9 mouse cellular contexts compared by ENCODE assay signal in genomic region chr19:10333545-10334252, GRCm38 (mm10). TPM values are rescaled to one million over a fixed set of nuclear protein-coding genes. Genes with fewer than 3 reads are reported as not detected.
DNase-seq lines count a peak whose midpoint lies in the region; ATAC-seq and TF ChIP-seq lines count a peak whose summit lies in the region.
"Had no signal": no experiment of that assay in that cellular context is flagged by ENCODE, and none has a peak within 500 bp of the region (broad histone marks: within the 10 kb centered on the region; RNA-seq: fewer than 3 reads in every experiment).

No protein-coding gene starts in this region.

- H3K36me3 ChIP-seq in thymus, adult 2 months (ENCODE audit: control insufficient read depth, insufficient read depth, low read length) = no peaks in the 10 kb centered on the region
- H3K36me3 ChIP-seq in intestine, postnatal 0 days (ENCODE audit: control insufficient read depth, insufficient read depth) = no peaks in the 10 kb centered on the region
- H3K36me3 ChIP-seq in midbrain, embryonic 15.5 days (replicated peaks) = no peaks in the 10 kb centered on the region
- no peaks in the 10 kb centered on the region for H3K36me3 ChIP-seq in splenic B cell, adult 2 months (ENCODE audit: control insufficient read depth, insufficient read depth, low read length, poor library complexity, severe bottlenecking)
- H3K36me3 ChIP-seq: embryonic facial prominence, embryonic 13.5 days had no signal

- ATAC-seq in intestine, postnatal 0 days = no peak; the same call in 1 of the 2 replicates
- peak; percentile 82 for ATAC-seq in midbrain, embryonic 15.5 days (replicated peaks)

- intact Hi-C loops in left cerebral cortex, postnatal 25 days (cut with DNase I) = loop anchor here (1.0 to 2.0 kb wide), 2 partner anchors 103 to 153 kb away; no protein-coding TSS in a partner anchor

- no peak overlapping the region for H3K4me2 ChIP-seq in intestine, postnatal 0 days (replicated peaks; ENCODE audit: low read depth)
- no peak overlapping the region for H3K4me2 ChIP-seq in midbrain, embryonic 15.5 days
- H3K4me2 ChIP-seq: embryonic facial prominence, embryonic 13.5 days had no signal

- no peak overlapping the region for H3K4me3 ChIP-seq in thymus, adult 2 months (ENCODE audit: control insufficient read depth, insufficient read depth, low read length)
- H3K4me3 ChIP-seq in intestine, postnatal 0 days (ENCODE audit: low read depth, low read length) = no peak overlapping the region
- H3K4me3 ChIP-seq in midbrain, embryonic 15.5 days = no peak overlapping the region
- H3K4me3 ChIP-seq: embryonic facial prominence, embryonic 13.5 days had no signal

- no peaks in the 10 kb centered on the region for H3K4me1 ChIP-seq in thymus, adult 2 months (replicated peaks; ENCODE audit: control insufficient read depth, insufficient read depth, low read length)
- H3K4me1 ChIP-seq in intestine, postnatal 0 days (replicated peaks; ENCODE audit: control insufficient read depth, insufficient read depth, low read length) = no peaks in the 10 kb centered on the region
- peaks cover under 1% of the 10 kb centered on the region; the same call in 1 of the 2 replicates for H3K4me1 ChIP-seq in midbrain, embryonic 15.5 days
- H3K4me1 ChIP-seq: embryonic facial prominence, embryonic 13.5 days had no signal

- peak; percentile 57; the same call in 1 of the 2 replicates for TF ChIP-seq CTCF in thymus, adult 2 months (IDR thresholded peaks at IDR 0.05; ENCODE audit: borderline replicate concordance, control insufficient read depth, extremely low read depth, insufficient read depth, low read length, poor library complexity)
- TF ChIP-seq CTCF in intestine, postnatal 0 days (IDR thresholded peaks at IDR 0.05; ENCODE audit: low read depth) = peak; percentile 95

- no peak for TF ChIP-seq POLR2A in thymus, adult 2 months (IDR thresholded peaks at IDR 0.05; ENCODE audit: control insufficient read depth, extremely low read depth, insufficient read depth, low read length, poor library complexity)

- H3K27me3 ChIP-seq in thymus, adult 2 months (ENCODE audit: control insufficient read depth, insufficient read depth, low read length) = no peaks in the 10 kb centered on the region
- H3K27me3 ChIP-seq in intestine, postnatal 0 days (replicated peaks; ENCODE audit: control insufficient read depth, insufficient read depth, low read length) = no peaks in the 10 kb centered on the region
- peaks cover 9% of the 10 kb centered on the region; the same call in 1 of the 2 replicates for H3K27me3 ChIP-seq in midbrain, embryonic 15.5 days (replicated peaks)
- no peaks in the 10 kb centered on the region for H3K27me3 ChIP-seq in splenic B cell, adult 2 months (ENCODE audit: control insufficient read depth, insufficient read depth, low read length, poor library complexity, severe bottlenecking)

- 43% methylated on average over 9 of the region's 9 CpGs for WGBS in thymus, adult 2 months
- 40% methylated on average over 9 of the region's 9 CpGs for WGBS in intestine, postnatal 0 days
- 36% methylated on average over 9 of the region's 9 CpGs for WGBS in midbrain, embryonic 15.5 days

- no peak overlapping the region for H3K9ac ChIP-seq in intestine, postnatal 0 days (ENCODE audit: low read depth, low read length)
- no peak overlapping the region for H3K9ac ChIP-seq in midbrain, embryonic 15.5 days
- H3K9ac ChIP-seq: embryonic facial prominence, embryonic 13.5 days had no signal

- no peaks in the 10 kb centered on the region for H3K9me3 ChIP-seq in intestine, postnatal 0 days (ENCODE audit: control insufficient read depth)
- H3K9me3 ChIP-seq in midbrain, embryonic 15.5 days = no peaks in the 10 kb centered on the region
- H3K9me3 ChIP-seq: embryonic facial prominence, embryonic 13.5 days had no signal

- peak; percentile 42 for DNase-seq in thymus, adult 2 months
- DNase-seq in thymus, adult 18-20 months = no peak
- DNase-seq in cerebellum, postnatal 14 days = peak; percentile 82 to 88
- DNase-seq in frontal cortex, postnatal 14 days (ENCODE audit: low spot score in 2 of 2) = peak; percentile 39 to 70
- peak; percentile 78 for DNase-seq in left cerebral cortex, postnatal 25 days (ENCODE audit: low spot score in 2 of 2)
- peak; percentile 51 for DNase-seq in splenic B cell, adult 2 months (ENCODE audit: low read depth, low spot score)

- H3K27ac ChIP-seq in thymus, adult 2 months (ENCODE audit: control insufficient read depth, insufficient read depth, low read length) = no peak overlapping the region
- no peak overlapping the region for H3K27ac ChIP-seq in intestine, postnatal 0 days (ENCODE audit: low read depth, low read length)
- H3K27ac ChIP-seq in midbrain, embryonic 15.5 days = no peak overlapping the region
- H3K27ac ChIP-seq: embryonic facial prominence, embryonic 13.5 days had no signal

RNA-seq across cellular contexts. Expression of gene Dagla, which starts 29.0 kb away (rescaled TPM):
- 3.0 and 3.2 TPM in 2 replicates for polyA plus RNA-seq in thymus, adult 2 months (2012; rRNA removed)
- polyA plus RNA-seq in intestine, postnatal 0 days (2015; fragmentation: Nextera tagmentation; extraction: Ambion mirVana) = 1.3 TPM in 2 replicates
- total RNA-seq in left cerebral cortex, postnatal 25 days (2021) = 10 to 100 TPM; 90.4 to 91.2 TPM
- 12.7 and 13.4 TPM in 2 replicates for polyA plus RNA-seq in midbrain, embryonic 15.5 days (2015; fragmentation: Nextera tagmentation; extraction: Ambion mirVana)

RNA-seq across cellular contexts. Expression of gene Syt7, which starts 55.2 kb away (rescaled TPM):
- 1.8 and 2.7 TPM in 2 replicates for polyA plus RNA-seq in thymus, adult 2 months (2012; rRNA removed)
- 1.9 TPM in 2 replicates for polyA plus RNA-seq in intestine, postnatal 0 days (2015; fragmentation: Nextera tagmentation; extraction: Ambion mirVana)
- total RNA-seq in left cerebral cortex, postnatal 25 days (2021) = 100 to 1,000 TPM; 309 to 332 TPM
- 19.6 and 21.0 TPM in 2 replicates for polyA plus RNA-seq in midbrain, embryonic 15.5 days (2015; fragmentation: Nextera tagmentation; extraction: Ambion mirVana)

Comparison
In these comparisons a context has a peak if more than half of its experiments do, and no peak if none do; other contexts are left out.
1. DNase-seq: peak in thymus, adult 2 months (single experiment), cerebellum, postnatal 14 days (2 of 2), frontal cortex, postnatal 14 days (2 of 2), left cerebral cortex, postnatal 25 days (2 of 2) and splenic B cell, adult 2 months (single experiment); none in thymus, adult 18-20 months (0 of 2).